Mouse (Mus musculus) left cerebral cortex, adult 18-20 months (tissue): Measurements from ENCODE around the gene Hist2h3c1. TPM values are rescaled to one million over a fixed set of nuclear protein-coding genes. Genes with fewer than 3 reads are reported as not detected.
"Not testable (repeated sequence)": the region's sequence is repeated elsewhere in the genome, so short reads cannot be mapped to it uniquely, and the experiment has no call there.

ENCODE experiments used
- DNase-seq, 2 experiments: peaks; one replicate each; pipeline ENCODE4 v3.0.0; 2021 to 2022; ENCODE audit warnings: low spot score in 2 of 2, mixed read lengths in 1 of 2
- total RNA-seq, 2 experiments: library from RNA; stranded (reverse); gene quantifications; 2 replicates each; pipeline ENCODE4 v1.2.3; 2021

Hist2h3c1 gene
- total RNA-seq, 2 experiments from 2014 or later, result not detected

- DNase-seq, result no peak
These were observed 11.6 kb upstream of the Hist2h3c1 start for GRCm38 (mm10) chr3:96234914-96235313.

- no peak for DNase-seq
These were observed 10.6 kb upstream of the Hist2h3c1 start for GRCm38 (mm10) chr3:96235836-96236235.

GRCm38 (mm10) chr3:96236834-96237334 lies 9.6 kb upstream of the Hist2h3c1 start:
- DNase-seq, result no peak

DNA sequence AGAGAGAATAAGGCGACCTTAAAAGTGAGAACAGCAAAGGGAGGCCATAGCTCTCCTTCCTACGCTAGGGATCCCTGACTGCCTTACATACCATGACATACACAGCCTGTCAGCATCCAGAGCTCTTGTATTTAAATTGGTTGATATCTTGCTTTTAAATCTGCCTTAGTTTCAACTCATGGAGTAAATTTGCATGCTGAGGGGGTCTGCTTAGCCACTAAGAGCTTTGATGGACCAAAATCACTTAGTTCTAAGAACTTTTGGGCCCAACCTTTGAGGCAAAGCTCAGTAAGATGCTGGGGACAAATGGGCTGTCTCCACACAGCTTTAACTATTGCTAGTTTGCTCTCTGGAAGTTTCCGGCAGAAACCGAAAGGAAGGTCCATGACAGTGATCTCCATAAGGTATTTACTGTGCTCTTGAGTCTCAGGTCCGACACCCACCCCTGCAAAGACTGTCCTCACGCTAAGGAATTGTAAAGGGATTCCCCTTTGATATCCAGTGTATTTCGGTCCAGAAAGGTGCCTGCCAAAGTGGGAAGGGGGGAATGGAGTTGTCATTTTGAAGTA lies 9.1 kb upstream of the Hist2h3c1 start:
- no peak for DNase-seq

DNA sequence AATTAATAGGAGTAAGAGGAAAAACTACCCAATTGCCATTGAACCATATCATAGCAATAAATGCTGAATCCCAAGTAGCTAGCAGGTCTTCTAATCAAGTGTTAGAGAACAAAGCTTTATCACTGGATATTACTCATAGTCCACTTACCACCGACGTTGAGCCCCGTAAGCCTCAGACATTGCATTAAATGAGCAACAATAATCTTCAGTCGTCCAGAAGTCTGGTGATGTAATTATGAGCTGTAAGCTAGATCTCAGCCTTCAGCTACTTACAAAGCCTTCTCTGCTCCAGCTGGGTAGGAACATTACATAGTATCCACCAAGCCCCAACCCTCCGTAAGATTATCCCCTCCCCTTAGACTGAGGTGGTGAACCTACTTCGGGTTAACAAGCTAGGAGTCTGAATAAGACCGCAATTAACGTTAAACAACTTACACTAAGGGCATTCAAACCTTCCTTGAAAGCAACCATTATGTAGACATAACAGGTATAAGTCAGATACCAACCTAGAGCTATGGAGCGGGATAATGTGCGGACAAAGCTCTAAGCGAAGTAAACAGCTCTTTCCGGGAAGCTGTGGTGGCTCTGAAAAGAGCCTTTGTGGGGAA lies 8.5 kb upstream of the Hist2h3c1 start:
- no peak for DNase-seq

DNA sequence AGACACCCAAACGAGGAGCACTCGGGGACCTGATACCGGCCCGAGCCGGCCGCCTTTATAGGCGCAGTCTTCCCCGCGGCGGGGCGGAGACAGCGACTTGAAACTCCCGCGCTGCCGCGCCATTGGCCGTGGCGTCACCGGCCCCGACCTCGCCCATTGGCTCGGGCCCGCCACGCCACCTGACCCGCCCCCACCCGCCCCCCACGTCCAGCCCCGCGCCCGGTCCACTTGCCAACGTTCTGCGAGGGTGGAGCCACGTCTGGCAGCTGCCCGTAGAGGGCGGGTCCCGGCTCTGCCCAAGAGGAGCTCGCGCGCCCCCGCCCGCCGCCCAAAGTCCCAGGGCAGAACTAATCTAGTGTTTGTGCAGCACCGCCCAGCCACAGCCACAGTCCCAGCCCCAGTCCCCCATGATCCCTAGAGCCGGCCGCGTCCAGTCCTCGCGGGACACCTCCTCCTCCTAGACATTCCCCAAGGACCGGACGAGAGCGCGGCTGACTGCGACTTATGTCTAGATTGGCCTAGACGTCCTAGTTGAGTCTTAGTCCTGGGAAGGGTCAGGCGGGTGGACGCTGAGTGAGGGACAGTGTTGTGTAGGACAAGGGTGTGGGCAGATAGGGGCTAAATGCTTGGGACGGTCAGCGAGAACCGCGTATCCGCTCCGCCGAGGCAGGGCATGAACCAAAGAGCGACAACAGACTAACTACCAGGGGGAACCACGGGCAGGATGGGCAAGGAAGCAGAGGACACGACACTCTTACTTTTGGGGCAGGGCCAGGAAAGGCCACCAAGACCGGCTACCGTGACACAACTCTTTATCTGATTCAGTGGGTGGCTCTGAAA lies 7.3 kb upstream of the Hist2h3c1 start, which contains the start of gene Hist2h3c2:
Hist2h3c2 (minus strand) TSS at position 174 of the 840 bp plus-strand sequence.
- DNase-seq, result peak in 1 of 2 experiments; percentile 25

- peak; percentile 95 to 98 for DNase-seq
These were observed 6.3 kb upstream of the Hist2h3c1 start, which contains the start of gene Hist2h2aa2 for GRCm38 (mm10) chr3:96239949-96240798. Hist2h2aa2 (minus strand) TSS chr3:96240276.

GRCm38 (mm10) chr3:96240799-96241197 lies 5.7 kb upstream of the Hist2h3c1 start:
- no peak for DNase-seq

DNA sequence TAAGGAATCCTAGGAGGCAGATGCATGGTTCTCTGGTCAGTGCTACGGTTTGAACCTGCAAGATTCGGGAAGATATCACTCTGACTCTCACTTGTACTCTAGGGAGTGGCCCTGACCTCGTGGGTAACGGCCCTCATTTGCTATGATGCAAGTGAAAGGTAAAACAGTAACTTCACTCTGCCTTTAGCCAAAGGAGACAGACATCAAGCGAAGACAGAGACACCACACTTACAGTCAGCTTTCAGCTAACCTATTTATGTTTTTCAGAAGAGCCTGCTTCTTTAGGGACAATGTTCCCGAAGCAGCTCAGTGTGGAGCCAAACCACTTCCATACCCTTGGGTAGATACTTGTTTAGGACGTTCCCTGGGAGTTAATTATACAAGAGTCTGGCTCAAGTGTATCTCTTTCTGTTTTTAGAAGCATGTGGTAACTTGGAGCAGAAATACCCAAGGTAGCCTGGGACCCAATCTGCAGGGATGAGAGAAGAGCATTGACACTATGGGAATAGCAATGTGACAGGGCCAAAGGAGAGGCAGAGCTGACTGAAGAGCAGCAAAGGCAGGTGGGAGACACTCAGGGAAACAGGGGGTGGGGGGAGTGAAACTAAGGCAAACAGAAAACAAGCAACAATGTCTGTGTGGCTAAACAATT lies 2.4 kb upstream of the Hist2h3c1 start:
- DNase-seq, result no peak

DNA sequence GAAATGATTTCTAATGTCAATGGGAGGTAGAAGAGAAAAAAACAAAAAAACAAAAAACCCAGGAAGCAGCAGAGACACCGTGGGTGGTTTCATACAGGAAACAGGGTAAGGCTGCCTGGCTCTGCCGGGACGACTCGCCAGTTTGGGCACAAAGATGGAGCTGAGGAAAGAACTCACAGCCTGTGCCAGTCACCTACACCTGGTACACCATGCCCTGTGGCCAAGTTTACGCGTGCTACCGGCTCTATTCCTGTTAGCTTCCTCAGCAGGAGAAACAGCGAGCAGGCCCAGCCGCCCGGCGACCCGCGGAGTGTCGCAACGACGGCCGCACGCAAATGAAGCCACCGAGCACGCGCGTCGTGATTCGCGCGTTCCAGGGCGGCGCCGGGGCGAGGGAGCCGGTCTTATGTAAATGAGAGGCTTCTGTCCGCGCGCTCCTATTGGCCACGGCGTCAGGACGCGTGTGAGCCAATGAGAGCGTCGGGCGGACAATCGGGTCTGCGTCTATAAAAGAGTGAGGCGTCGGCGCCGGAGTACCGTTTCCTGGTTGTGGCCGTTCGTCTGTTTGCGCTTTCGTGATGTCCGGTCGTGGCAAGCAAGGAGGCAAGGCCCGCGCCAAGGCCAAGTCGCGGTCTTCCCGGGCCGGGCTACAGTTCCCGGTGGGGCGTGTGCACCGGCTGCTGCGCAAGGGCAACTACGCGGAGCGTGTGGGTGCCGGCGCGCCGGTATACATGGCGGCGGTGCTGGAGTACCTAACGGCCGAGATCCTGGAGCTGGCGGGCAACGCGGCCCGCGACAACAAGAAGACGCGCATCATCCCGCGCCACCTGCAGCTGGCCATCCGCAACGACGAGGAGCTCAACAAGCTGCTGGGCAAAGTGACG lies 1.2 kb upstream of the Hist2h3c1 start, which contains the start of gene Hist2h2aa1:
Hist2h2aa1 (plus strand) TSS at position 495 of the 884 bp plus-strand sequence.
- DNase-seq, result peak; percentile 75 to 81

- not testable (repeated sequence) for DNase-seq
These were observed 467 bp upstream of the Hist2h3c1 start for GRCm38 (mm10) chr3:96246018-96246417.

GRCm38 (mm10) chr3:96247356-96248140 lies 1.1 kb downstream of the Hist2h3c1 start:
- DNase-seq, result no peak

GRCm38 (mm10) chr3:96248141-96249033 lies 1.9 kb downstream of the Hist2h3c1 start:
- DNase-seq, result no peak

DNA sequence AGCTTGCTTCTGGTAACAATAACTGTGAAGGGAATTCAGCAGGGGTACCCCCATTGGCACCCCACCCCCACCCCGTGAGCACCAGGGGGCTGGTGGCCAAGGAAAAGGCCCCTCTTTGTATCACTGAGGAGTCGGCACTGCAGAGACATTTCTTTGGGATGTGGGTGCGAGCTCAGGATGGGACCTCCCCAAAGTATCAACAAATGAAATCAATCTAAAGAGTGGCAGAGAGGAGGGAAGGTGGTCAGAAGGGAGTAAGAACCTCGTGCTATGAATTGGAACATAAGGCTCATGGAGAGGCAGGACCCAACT lies 2.5 kb downstream of the Hist2h3c1 start:
- DNase-seq, result no peak

GRCm38 (mm10) chr3:96250890-96251289 lies 4.4 kb downstream of the Hist2h3c1 start:
- no peak for DNase-seq

DNA sequence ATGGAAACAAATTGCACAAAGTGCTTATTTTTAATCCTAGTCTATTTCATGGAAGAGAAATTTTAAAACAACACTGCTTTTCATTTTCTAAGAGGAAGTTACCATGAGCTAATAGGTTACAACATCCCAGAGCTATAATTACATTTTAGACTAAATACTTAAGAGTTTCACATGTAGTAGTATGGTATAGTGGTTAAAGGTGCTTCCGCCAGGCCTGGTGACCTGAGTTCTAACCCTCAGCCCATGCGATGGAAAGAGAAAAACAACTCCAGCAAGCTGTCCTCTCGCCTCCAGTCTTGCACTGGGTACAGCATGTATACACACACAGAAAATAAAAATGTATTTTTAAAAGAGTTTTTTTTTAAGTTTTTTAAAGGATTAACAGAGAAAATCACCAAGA lies 5.3 kb downstream of the Hist2h3c1 start:
- DNase-seq, result no peak

DNA sequence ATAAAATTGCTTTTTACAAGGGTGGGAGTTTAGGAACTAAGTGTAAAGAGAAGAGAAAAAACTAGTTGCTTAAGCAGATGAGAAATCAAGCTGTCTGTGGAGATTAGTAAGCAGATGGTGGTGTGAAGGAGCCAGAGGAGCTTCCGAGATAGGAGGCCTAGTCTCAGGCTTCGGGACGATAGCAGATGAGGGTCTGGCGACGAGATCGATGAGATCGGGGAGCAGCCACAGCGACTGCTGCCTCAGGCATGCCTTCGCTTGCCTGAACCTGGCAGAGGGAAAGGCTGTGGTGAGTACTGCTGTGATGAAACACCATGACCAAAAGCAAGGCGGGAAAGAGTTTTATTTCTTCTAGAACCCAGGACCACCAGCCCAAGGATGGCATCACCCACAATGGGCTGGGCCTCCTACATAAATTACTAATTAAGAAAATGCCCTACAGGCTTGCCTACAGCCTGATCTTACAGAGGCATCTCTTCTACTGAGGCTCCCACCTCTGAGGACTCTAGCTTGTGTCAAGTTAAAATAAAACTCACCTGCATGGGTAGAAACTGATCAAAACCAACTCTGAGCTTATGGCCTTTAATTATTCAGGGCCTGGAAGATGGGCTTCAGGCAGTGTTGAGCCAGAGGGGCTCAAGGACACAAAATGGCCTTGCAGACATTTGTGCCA lies 8.3 kb downstream of the Hist2h3c1 start:
- DNase-seq, result no peak
